Mouse (Mus musculus): ENCODE results near the gene Gusb.
"Not testable (repeated sequence)": the region's sequence is repeated elsewhere in the genome, so short reads cannot be mapped to it uniquely, and the experiment has no call there.

The Gusb gene

GRCm38 (mm10) chr5:130002301-130003146, at the start of gene Gusb:
TSS of gene Gusb (minus strand) at chr5:130003049.
- CTCF ChIA-PET: interaction anchor here (0.6 kb wide), 1 partner anchor 197 kb away, joined by 4 read pairs; no protein-coding TSS in a partner anchor

- CTCF ChIA-PET: interaction anchor here (0.6 to 1.4 kb wide), 3 partner anchors 23 to 274 kb away, joined by 3 to 4 read pairs (median 3); no protein-coding TSS in a partner anchor
These were observed 49.7 kb upstream of the Gusb start for GRCm38 (mm10) chr5:130052510-130052909.

DNA sequence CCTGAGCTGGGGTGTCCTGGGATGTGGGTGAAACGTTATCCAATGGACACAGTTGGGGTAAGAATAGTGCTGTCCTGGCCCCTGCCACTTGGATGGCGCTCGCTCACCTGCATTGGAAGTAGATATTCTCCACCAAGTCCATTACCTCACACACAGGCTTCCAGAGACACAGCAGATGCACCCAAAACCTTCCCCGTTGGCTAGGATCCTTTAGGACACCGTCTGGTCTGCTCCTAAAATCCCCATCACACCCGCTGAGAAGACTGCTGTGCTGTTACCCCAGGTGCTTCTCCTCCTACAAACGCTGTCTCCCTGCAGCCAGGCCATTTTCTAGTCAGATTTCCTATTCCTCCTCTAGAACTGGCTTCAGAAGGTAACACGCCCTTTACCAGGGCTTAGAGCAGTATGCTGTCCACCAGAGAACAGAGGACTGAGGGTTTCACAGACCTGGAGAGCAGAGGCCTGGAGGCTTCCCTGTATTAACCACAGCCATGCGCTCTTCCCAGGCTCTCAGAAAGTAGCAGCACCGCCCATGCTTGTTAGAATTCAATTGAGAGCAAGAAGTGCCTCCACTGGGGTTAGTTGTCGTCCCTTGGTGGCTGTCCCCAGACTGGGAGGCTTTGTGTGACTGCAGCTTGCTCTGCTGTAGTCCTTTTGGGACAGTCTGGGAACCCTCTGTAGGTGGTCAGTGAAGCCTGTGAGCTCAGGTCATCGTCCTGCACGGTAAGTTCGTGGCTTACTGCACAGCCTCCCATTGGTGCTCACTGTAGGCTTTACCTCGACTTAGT, 48.4 kb upstream of the Gusb start:
- CTCF ChIA-PET: interaction anchor here (0.6 kb wide), 1 partner anchor 439 kb away, joined by 7 read pairs; no protein-coding TSS in a partner anchor

GRCm38 (mm10) chr5:130050416-130050815, 47.6 kb upstream of the Gusb start:
- CTCF ChIA-PET: interaction anchor here (0.6 to 1.0 kb wide), 2 partner anchors 15 to 438 kb away, joined by 3 to 7 read pairs; no protein-coding TSS in a partner anchor

DNA sequence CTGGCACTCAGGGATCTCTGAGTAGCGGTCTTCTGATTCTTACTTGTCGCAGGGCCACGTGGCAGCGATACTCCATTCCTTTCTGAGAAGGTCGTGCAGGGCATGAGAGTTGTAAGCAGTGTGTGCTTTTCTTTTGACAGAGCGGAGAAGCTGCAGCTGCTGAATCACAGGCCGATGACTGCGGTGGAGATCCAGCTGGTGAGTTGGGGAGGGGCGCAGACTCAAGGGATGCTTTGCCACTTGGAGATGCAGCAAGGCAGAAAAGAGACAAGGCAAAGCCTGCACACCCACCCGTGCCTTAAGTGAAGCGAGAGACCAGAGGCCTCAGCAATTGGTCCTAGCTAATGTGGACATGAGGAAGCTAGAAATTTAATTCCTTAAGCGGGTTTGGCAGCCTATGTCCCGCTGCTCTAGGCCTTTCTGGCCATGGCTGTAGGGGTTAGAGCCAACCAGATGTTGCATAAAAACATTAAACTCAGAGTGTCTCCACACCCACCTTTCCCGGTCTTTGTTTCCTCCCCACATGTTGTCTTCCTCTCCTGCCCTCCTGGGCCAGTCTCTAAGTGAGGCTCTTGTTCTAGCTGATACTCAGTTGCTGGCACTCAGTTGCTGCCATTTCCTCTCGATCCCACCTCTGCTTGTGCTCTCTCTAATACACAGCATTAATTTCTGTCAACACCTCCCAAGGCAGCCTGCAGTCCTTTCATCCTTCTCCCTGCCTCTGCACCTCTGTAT, 46.1 kb upstream of the Gusb start:
- CTCF ChIA-PET: interaction anchor here (0.7 kb wide), 1 partner anchor 18 kb away, joined by 3 read pairs; no protein-coding TSS in a partner anchor

- CTCF ChIA-PET: no interaction called here
These were observed 44.2 kb upstream of the Gusb start for GRCm38 (mm10) chr5:130047013-130047412.

DNA sequence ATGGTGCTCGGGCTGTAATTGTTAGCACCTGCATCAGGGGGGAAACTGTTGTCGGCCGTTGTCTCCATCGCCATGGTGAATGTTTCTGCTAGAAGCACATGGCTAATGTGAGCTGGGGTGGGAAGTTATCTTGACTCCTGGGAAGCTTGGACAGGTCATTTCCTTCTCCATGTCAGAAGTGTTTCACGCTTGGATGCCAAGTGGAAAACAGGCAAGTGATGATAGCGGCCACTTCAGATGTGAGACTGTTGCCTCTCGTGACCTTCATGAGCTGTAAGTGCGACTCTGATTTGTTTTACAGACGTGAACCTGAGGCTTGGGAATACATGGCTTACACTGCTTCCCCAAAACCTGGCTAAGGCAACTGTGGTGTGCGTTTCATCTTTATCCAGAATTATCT, 43.7 kb upstream of the Gusb start:
- CTCF ChIA-PET: no interaction called here

DNA sequence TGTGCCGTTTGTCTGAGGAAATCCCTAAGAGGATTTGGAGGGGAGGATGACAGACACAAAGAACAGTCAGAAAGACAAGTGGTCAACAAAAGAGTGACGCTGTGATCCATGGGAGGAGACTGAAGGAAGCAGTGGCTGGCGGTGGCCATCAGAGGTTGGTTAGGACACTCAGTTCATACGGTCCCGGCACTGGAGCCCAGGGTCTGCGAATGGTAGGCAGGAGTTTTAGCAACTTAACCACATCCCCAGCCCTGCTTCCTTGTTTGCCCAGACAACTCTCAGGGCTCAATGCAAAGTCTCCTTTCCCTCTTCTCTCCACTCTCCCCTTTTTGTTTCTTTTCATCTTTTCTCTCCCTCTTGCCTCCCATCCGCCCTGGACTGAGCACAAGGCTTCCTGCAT, 43.3 kb upstream of the Gusb start:
- CTCF ChIA-PET: no interaction called here

DNA sequence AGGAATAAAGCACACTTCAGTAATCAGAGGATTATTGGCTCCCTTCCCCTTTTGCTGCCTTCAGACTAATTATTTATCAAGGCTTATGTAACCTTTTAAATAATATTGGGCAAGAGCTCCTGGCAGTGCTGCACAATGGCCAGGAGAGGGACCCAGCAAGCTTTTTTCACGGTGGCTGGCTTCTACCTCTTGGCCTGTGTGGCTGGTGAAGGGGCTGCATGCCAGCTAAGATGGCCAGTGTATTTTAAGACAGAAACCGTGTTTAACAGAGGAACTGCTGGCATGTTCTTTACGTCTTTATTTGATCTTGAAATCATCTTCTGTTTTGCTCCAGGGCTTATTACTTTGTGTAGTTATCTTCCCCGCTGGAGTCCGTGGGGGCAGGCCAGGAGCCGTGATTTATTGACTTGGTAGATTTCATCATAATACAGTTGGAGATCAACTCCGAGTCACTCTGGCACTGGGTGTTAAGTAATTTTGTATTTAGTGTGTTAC, 41.4 kb upstream of the Gusb start:
- CTCF ChIA-PET: interaction anchor here (0.5 to 1.1 kb wide), 5 partner anchors 11 to 212 kb away, joined by 3 to 5 read pairs (median 4); no protein-coding TSS in a partner anchor

DNA sequence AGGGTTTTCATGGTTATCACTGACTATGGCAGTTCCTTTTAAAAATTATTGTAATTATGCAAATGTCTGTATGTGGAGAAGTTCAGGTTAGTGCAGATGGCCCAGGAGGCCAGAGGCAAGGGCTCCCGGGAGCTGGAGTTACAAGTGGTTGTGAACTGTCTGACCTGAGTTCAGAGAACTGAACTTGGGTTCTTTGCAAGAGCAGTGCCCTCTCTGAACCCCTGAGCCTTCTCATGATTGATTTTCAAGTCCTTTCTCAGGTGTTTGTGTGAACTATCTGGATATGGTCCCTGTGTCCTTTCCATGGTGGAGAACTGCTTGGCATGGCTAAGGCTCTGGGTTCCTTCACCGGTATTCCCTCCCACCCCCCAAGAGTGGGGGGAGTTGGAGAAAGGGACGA, 40.9 kb upstream of the Gusb start:
- CTCF ChIA-PET: interaction anchor here (0.6 to 0.7 kb wide), 2 partner anchors 110 to 150 kb away, joined by 3 to 4 read pairs; no protein-coding TSS in a partner anchor

GRCm38 (mm10) chr5:130041262-130041661, 38.4 kb upstream of the Gusb start:
- CTCF ChIA-PET: interaction anchor here (1.1 kb wide), 1 partner anchor 11 kb away, joined by 4 read pairs; no protein-coding TSS in a partner anchor

- CTCF ChIA-PET: no interaction called here
These were observed 37.9 kb upstream of the Gusb start for GRCm38 (mm10) chr5:130040797-130041196.

- CTCF ChIA-PET: interaction anchor here (0.6 to 0.8 kb wide), 2 partner anchors 14 to 103 kb away, joined by 3 to 4 read pairs; no protein-coding TSS in a partner anchor
These were observed 35.1 kb upstream of the Gusb start for GRCm38 (mm10) chr5:130037752-130038455.

DNA sequence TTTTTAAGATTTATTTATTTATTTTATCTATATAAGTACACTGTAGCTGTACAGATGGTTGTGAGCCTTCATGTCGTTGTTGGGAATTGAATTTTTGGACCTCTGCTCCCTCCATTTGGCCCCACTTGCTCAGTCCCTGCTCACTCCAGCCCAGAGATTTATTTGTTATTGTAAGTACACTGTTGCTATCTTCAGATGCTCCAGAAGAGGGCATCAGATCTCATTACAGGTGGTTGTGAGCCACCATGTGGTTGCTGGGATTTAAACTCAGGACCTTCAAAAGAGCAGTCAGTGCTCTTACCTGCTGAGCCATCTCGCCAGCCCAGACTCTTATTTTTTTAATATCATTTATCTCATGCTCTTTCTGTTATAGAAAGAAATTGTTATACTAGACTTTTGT, 33.5 kb upstream of the Gusb start:
- CTCF ChIA-PET: not testable (repeated sequence)

DNA sequence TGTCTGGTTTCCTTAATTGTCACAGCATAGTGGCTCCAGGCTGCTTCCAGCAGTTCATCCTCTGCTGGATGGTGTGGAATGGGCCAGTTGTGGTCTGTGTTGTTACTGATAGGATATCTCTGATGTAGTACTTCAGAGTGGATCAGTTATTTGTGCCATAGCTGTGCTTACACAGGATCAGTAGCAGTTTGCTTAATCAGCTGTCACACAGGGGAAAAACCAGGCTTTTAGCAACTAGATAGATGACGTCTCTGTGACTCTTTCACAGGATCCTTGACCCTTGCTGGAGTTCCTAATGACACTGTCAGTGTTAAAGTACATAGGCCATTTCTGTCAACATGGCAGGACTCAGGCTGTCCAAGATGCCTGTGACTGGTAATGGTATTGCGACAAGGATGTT, 31.0 kb upstream of the Gusb start:
- CTCF ChIA-PET: no interaction called here

DNA sequence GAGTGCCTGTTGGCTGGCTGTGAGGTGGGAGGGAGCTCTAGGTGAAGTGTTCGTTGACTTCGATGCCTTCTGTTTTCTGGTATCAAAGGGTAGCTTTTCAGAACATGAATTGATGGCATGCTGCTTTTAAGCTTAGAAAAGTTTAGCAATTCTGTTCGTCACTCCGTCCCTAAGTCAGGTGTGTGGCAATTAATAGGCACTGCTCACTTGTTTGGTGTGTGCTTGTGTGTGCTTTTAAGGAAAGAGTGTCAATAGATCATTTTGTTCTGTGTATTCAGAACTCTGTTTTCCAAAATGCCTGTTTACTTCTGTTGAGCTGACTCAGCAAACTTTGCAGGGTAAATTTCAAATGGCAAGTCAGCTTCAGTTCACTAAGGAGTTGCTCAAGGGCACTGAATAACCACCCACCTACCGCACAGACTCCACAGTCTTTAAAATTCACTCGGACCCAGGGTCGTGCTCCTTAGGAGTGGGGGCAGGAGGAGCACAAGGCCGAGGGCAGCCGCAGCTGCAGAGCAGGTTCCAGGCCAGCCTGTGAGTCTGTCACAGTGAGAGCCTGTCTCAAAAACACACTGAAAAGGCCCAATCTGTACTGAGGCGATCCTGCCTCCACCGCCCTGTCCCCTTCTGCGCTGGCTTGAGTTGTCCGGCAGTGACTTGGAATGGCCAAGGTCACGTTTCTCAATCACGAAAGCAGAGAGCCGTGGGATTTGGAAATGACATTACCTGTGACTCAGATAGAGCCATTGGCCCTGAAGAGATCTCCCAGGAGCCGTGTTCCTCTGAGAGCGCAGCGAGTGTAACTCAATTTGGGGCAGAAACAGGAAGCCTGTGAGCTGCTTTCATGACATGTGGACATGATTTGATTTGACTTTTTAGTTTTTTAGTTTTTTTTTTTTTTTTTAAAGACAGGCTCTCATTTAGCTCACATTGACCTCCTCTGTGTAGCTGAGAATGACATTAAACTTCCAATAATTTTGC, 28.9 kb upstream of the Gusb start:
- CTCF ChIA-PET: interaction anchor here (0.7 to 1.5 kb wide), 2 partner anchors 10 to 82 kb away, joined by 4 to 5 read pairs; no protein-coding TSS in a partner anchor

DNA sequence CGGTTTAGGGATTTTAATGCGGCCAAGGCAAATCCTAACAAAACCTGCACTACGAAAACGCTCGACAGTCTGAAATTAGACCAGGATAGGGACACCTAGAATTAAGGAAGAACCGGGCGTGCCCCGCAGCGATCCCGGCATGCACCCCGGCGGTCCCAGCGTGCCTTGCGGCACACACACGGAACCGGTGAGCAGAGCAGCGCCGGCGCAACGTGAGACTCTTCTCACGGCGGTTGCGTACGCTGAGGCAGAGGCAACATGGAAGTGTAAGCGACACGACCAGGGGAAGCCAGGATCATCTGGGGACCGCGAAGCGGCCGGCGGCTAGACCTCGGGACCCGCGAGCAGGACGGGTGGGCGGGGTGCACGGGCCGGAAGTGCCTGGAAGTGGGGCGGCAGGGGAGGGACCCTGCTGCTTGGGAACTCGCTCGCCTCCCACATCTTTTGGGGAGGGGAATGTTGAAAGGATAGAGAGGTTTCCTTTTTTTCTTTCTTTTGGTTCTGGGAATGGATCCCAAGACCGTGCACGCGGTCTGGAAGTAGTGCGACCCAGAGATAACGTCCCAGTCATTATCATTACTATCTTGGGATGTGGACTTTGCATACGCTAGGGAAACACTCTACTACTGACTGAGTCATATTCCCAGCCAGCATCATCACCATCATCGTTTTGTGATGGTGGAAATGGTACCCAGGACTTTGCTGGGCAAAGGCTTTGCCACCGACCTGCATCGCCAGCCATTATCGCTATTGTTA, 26.5 kb upstream of the Gusb start, which contains the start of the genes Asl and Crcp:
TSS of gene Asl (minus strand) at position 106 of the 756 bp plus-strand sequence.
TSS of gene Crcp (plus strand) at position 149 of the 756 bp plus-strand sequence.
- CTCF ChIA-PET: interaction anchor here (0.5 kb wide), 1 partner anchor 295 kb away, joined by 3 read pairs; no protein-coding TSS in a partner anchor

DNA sequence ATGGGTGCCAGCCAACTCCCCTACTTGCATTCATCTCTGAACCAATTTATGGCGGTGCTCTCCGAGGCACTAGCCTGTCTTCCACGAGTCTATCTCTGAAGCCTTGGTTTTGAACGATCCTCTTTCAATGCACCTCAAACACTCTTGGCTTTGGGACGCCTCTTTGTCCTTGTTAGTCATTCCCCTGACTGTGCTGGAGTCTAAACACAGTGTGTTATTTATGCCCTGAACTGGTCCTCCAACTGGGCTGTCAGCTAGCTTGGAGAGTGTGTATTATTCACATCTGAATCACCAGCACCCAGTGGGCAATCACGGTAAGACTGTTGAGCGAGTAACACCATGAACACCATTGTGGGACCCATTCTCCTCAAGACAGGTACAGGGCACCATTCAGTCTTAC, 24.8 kb upstream of the Gusb start:
- CTCF ChIA-PET: no interaction called here
